Mouse (Mus musculus) liver, adult (tissue): ENCODE data around the gene Rps3.

Experiments
- GATA4 ChIP-seq: IDR thresholded peaks from 2 replicates; pipeline ENCODE4 v1.6.1; 2014; ENCODE audit warnings: mild to moderate bottlenecking, low read length; ENCODE audit not compliant: insufficient replicate concordance

The Rps3 gene

DNA sequence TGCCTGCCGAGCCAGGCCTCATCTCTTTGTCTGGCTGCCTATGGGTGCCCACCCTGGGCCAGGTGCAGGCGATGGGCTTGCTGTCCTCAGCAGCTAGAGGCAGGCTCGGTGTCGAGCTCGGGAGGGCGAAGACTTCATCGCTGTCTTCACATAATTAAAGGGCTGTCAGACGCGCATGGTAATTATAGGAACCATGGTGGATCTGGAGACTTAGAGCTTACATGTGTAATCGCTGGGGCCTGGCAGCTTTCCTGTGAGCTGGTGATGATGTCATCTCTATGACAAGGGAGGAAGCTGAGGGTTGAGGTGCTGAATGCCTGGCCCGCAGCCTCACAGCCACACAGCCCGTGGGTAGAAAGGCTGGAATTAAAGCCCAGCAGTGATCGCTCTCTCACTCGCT is 51.3 kb downstream of the Rps3 start:
- TF ChIP-seq GATA4, result no peak

DNA sequence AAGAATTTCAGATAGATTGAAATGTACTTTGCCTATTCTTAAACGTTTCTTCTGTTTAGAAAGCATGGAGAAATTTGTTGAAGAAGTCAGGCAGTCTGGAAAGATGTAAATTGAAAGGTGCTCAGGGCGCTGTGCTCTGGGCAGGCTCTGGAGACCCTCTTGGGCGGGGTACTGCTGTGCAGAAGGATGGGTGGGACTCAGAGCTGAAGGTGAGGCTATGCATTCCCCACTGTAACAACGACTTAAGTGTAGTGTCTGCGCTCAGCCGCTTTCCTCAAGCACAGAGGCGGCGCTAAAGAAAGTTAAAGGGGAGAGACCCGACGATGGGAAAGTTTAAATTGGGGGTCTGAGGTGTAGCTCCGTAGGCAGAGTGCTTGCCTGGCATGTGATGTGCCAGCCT is 53.3 kb downstream of the Rps3 start:
- no peak for TF ChIP-seq GATA4

GRCm38 (mm10) chr7:99429786-99430185 is 53.8 kb downstream of the Rps3 start:
- no peak for TF ChIP-seq GATA4

DNA sequence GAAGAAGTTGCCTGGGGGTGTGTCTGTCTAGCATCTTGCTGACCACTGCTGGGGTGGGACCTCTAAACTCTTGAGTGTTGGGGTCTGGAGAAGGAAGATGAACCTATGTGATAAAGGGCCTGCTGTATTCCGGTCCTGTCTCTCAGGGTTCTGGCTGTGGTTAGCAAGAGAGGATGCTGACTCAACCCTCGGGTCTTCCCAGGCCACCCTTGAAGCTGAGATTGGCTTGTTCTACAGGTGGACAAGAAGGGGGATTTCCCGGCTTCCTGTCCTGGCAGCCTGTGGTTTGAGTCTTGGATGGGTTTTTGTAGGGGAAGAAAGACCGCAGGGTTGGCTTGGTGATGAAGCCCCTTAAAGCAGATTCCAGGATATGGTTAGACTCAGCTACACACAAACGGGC is 54.7 kb downstream of the Rps3 start:
- no peak for TF ChIP-seq GATA4

DNA sequence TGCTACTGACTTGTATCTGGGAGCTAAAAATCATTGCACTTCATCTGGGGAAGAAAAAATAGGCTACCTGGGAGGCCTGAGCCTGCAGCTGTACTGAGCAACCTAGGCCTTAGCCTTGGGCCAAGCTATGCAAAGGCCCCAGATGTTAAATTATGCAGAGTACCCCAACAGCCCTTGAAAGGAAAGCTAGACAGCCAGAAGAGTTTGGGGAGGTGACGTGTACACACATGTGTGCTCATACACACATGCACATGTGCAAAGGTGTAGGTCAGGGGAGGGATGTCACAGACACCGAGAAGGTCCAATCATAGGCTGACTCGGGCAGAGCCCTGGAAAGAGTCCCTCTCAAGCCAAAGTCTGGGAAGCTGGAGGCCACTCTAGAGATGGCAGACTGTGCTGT is 55.6 kb downstream of the Rps3 start:
- no peak for TF ChIP-seq GATA4
